Mouse (Mus musculus) heart, postnatal 0 days (tissue): Measurements from ENCODE around the gene Tmprss12. TPM values are rescaled to one million over a fixed set of nuclear protein-coding genes. Genes with fewer than 3 reads are reported as not detected.

Source experiments
- ATAC-seq: fragments of 200-750 bp; cut with Nextera tagmentation; 2 replicates; pipeline ENCODE4 v1.8.0; 2017; ENCODE audit warnings: low read depth, moderate number of reproducible peaks, moderate library complexity; ENCODE audit not compliant: insufficient read depth
- DNase-seq: peaks from one replicate; pipeline ENCODE4 v3.0.0-alpha.2; 2016; ENCODE audit warnings: low spot score
- H3K27ac ChIP-seq: fragments of 300-500 bp; sonication (generic); 2 replicates; pipeline ENCODE4 v1.5.1; 2014; ENCODE audit warnings: low read depth, mild to moderate bottlenecking
- H3K27me3 ChIP-seq: fragments of 300-500 bp; sonication (generic); 2 replicates; pipeline ENCODE4 v1.6.1; 2014; ENCODE audit warnings: low read length, mixed read lengths; ENCODE audit not compliant: control insufficient read depth, insufficient read depth
- H3K36me3 ChIP-seq: fragments of 300-500 bp; sonication (generic); replicated peaks from 2 replicates; pipeline ENCODE4 v1.6.1; 2014; ENCODE audit warnings: low read length, mixed read lengths; ENCODE audit not compliant: control insufficient read depth, insufficient read depth
- H3K4me1 ChIP-seq: fragments of 300-500 bp; sonication (generic); 2 replicates; pipeline ENCODE4 v1.6.1; 2014; ENCODE audit warnings: antibody characterized with exemption; ENCODE audit not compliant: control insufficient read depth, insufficient read depth
- H3K4me2 ChIP-seq: fragments of 300-500 bp; sonication (generic); 2 replicates; pipeline ENCODE4 v1.6.1; 2014; ENCODE audit warnings: low read depth, mild to moderate bottlenecking, low read length, moderate library complexity
- H3K4me3 ChIP-seq: fragments of 300-500 bp; sonication (generic); 2 replicates; pipeline ENCODE4 v1.5.1; 2014; ENCODE audit warnings: low read depth, low read length
- H3K9ac ChIP-seq: fragments of 300-500 bp; sonication (generic); replicated peaks from 2 replicates; pipeline ENCODE4 v1.6.1; 2014; ENCODE audit warnings: low read depth, low read length, mixed read lengths
- H3K9me3 ChIP-seq: fragments of 300-500 bp; sonication (generic); replicated peaks from 2 replicates; pipeline ENCODE4 v1.6.1; 2016; ENCODE audit warnings: low read length; ENCODE audit not compliant: control insufficient read depth
- CTCF ChIP-seq: IDR thresholded peaks from 2 replicates; pipeline ENCODE4 v1.5.1; 2016; ENCODE audit warnings: antibody characterized with exemption, control low read depth, low read depth
- EP300 ChIP-seq: IDR thresholded peaks from 2 replicates; pipeline ENCODE4 v1.6.1; 2016; ENCODE audit warnings: antibody characterized with exemption, low read depth
- WGBS: fragments of 180-500 bp; shearing (Covaris S2); extraction: QIAGEN DNeasy Blood & Tissue Kit; methylation state at CpG from one replicate; pipeline ENCODE4 v1.1.7; 2014; 5-methylcytosine and 5-hydroxymethylcytosine counted together
- polyA plus RNA-seq: library from polyadenylated mRNA; unstranded; fragments of >200 nt; fragmentation: Nextera tagmentation; extraction: Ambion mirVana; gene quantifications from 2 replicates; pipeline ENCODE4 v1.2.1, GENCODE M21; 2015
- total RNA-seq: library from RNA; depleted of rRNA; stranded (reverse); fragments of >200 nt; gene quantifications from 2 replicates; pipeline ENCODE4 v1.2.3, GENCODE M21; 2014; ENCODE audit warnings: low replicate concordance

The Tmprss12 gene
- total and polyA plus RNA-seq, 2 experiments from 2014 or later, result not detected

- Histone ChIP-seq H3K4me3 (no peak overlapping the region), H3K4me1 (peaks cover 3% of the 10 kb centered on the region; the same call in 1 of the 2 replicates), H3K9me3 (no peaks in the 10 kb centered on the region), H3K4me2 (no peak overlapping the region), H3K27me3 (no peaks in the 10 kb centered on the region), H3K9ac (no peak overlapping the region), H3K36me3 (no peaks in the 10 kb centered on the region), H3K27ac (no peak overlapping the region)
- no peak for ATAC-seq
- TF ChIP-seq EP300 (no peak), CTCF (no peak)
- WGBS, result 75% methylated on average over 6 of the region's 6 CpGs
- DNase-seq, result no peak
These were observed 19.9 kb downstream of the Tmprss12 start for GRCm38 (mm10) chr15:100300499-100300898.

- Histone ChIP-seq H3K27ac (no peak overlapping the region), H3K9ac (no peak overlapping the region), H3K4me3 (no peak overlapping the region), H3K27me3 (no peaks in the 10 kb centered on the region), H3K36me3 (no peaks in the 10 kb centered on the region), H3K4me1 (peaks cover 3% of the 10 kb centered on the region; the same call in 1 of the 2 replicates), H3K4me2 (no peak overlapping the region), H3K9me3 (no peaks in the 10 kb centered on the region)
- ATAC-seq (no peak), DNase-seq (no peak)
- 83% methylated on average over 15 of the region's 15 CpGs for WGBS
- TF ChIP-seq EP300 (no peak), CTCF (no peak)
These were observed 20.9 kb downstream of the Tmprss12 start for GRCm38 (mm10) chr15:100301556-100301955.

GRCm38 (mm10) chr15:100303428-100304018 lies 22.9 kb downstream of the Tmprss12 start:
- 60% methylated on average over 8 of the region's 8 CpGs for WGBS
- DNase-seq, result no peak
- H3K9ac ChIP-seq, result peak overlapping the region; percentile 72
- H3K4me3 ChIP-seq, result peak overlapping the region; percentile 62; the same call in 1 of the 2 replicates
- H3K27ac ChIP-seq, result peak overlapping the region; percentile 92
- H3K36me3 ChIP-seq, result no peaks in the 10 kb centered on the region
- H3K4me1 ChIP-seq, result peaks cover 3% of the 10 kb centered on the region; the same call in 1 of the 2 replicates
- peak overlapping the region; percentile 85 for H3K4me2 ChIP-seq
- H3K9me3 ChIP-seq, result no peaks in the 10 kb centered on the region
- H3K27me3 ChIP-seq, result no peaks in the 10 kb centered on the region
- TF ChIP-seq EP300 (no peak), CTCF (no peak)
- no peak for ATAC-seq

GRCm38 (mm10) chr15:100304019-100304991 lies 23.7 kb downstream of the Tmprss12 start, which contains the start of gene Mettl7a1:
Gene Mettl7a1 (plus strand): TSS chr15:100304140.
- Histone ChIP-seq H3K27me3 (no peaks in the 10 kb centered on the region), H3K4me3 (peak within 1 kb of the TSS; percentile 62), H3K4me2 (peak within 1 kb of the TSS; percentile 85), H3K27ac (peak within 1 kb of the TSS; percentile 92), H3K9me3 (no peaks in the 10 kb centered on the region), H3K9ac (peak within 1 kb of the TSS; percentile 72), H3K36me3 (no peaks in the 10 kb centered on the region), H3K4me1 (peaks cover 3% of the 10 kb centered on the region; the same call in 1 of the 2 replicates)
- ATAC-seq (peak; percentile 87), DNase-seq (peak; percentile 70)
- 1% methylated on average over 22 of the region's 30 CpGs for WGBS
- TF ChIP-seq CTCF (no peak), EP300 (no peak)

DNA sequence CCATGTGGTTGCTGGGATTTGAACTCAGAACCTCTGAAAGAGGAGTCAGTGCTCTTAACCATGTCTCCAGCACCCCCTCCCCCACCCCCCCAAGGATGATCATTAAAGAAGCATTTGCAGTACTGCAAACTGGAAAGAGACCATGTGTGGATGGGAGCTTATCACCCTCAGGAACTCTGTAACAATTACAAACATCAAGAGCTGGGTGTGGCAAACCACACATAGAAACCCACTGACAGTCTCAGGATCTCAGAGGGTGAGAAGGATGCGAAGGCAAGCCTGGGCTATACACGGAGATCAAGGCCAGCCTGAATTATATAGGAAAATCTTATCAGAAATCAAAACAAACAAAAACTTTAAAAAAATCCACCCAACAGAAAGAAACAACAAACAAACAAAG lies 25.6 kb downstream of the Tmprss12 start:
- no peak overlapping the region for H3K4me2 ChIP-seq
- WGBS, result 71% methylated on average over 2 of the region's 2 CpGs

More for the DNA sequence above, 25.6 kb downstream of the Tmprss12 start:
- no peak overlapping the region for H3K27ac ChIP-seq
- ATAC-seq (no peak), DNase-seq (no peak)
- TF ChIP-seq CTCF (no peak), EP300 (no peak)
- no peaks in the 10 kb centered on the region for H3K27me3 ChIP-seq
- no peaks in the 10 kb centered on the region for H3K36me3 ChIP-seq
- no peak overlapping the region for H3K4me3 ChIP-seq
- H3K9ac ChIP-seq, result no peak overlapping the region
- H3K4me1 ChIP-seq, result peaks cover 3% of the 10 kb centered on the region; the same call in 1 of the 2 replicates
- H3K9me3 ChIP-seq, result no peaks in the 10 kb centered on the region
